Mouse (Mus musculus) c-Kit-positive CD71-positive TER-119-negative erythroid progenitor cells, embryonic 14.5 days (primary cell): ENCODE measurements around the gene Pax6.

Source experiments
- DNase-seq: peaks from one replicate; pipeline ENCODE4 v3.0.0-alpha.2; 2013; ENCODE audit warnings: low read depth

The Pax6 gene

GRCm38 (mm10) chr2:105684991-105685650 is 16.4 kb downstream of the Pax6 start:
- no peak for DNase-seq

DNA sequence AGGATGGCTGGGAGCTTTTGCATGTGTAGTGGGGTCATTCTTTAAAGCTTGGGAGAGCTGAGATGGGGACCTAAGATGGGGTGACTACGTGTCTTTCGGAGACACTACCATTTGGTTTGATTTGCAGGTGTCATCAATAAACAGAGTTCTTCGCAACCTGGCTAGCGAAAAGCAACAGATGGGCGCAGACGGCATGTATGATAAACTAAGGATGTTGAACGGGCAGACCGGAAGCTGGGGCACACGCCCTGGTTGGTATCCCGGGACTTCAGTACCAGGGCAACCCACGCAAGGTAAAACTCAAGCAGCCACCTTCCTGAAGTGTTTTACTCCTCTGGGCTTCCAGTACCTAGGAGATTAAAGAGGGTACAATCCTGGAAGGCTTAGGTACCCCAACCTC is 17.0 kb downstream of the Pax6 start:
- DNase-seq: no peak

- DNase-seq: no peak
Observed at GRCm38 (mm10) chr2:105686363-105687316, 17.9 kb downstream of the Pax6 start.

GRCm38 (mm10) chr2:105687317-105687991 is 18.8 kb downstream of the Pax6 start:
- DNase-seq: no peak

DNA sequence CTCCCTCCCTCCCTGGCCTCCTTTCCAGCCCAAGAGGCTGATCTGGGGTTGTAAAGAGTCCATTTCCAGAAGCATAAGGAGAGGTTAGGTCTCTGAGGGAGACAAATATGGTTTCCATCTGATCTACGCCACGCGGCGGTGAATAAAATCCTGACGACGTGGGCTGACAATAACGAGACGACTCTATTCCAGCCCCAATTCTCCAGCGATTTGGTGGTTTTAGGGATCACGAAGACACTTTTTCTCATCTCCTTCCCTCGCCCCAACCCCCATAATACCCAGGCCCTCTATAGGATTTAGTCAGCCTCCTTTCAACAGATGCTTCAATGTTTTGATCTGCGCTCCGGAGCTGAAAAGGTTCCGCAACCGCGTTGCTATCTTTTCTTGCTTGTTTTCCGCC is 19.3 kb downstream of the Pax6 start:
- no peak for DNase-seq

GRCm38 (mm10) chr2:105688436-105689303 is 20.0 kb downstream of the Pax6 start:
- no peak for DNase-seq

GRCm38 (mm10) chr2:105689304-105689770 is 20.6 kb downstream of the Pax6 start:
- DNase-seq: no peak

- DNase-seq: no peak
Observed at GRCm38 (mm10) chr2:105689771-105690639, 21.3 kb downstream of the Pax6 start.

GRCm38 (mm10) chr2:105691296-105691695 is 22.6 kb downstream of the Pax6 start:
- no peak for DNase-seq

- no peak for DNase-seq
Observed at GRCm38 (mm10) chr2:105697741-105698140, 29.0 kb downstream of the Pax6 start.

- DNase-seq: no peak
Observed at GRCm38 (mm10) chr2:105698631-105699030, 29.9 kb downstream of the Pax6 start.

DNA sequence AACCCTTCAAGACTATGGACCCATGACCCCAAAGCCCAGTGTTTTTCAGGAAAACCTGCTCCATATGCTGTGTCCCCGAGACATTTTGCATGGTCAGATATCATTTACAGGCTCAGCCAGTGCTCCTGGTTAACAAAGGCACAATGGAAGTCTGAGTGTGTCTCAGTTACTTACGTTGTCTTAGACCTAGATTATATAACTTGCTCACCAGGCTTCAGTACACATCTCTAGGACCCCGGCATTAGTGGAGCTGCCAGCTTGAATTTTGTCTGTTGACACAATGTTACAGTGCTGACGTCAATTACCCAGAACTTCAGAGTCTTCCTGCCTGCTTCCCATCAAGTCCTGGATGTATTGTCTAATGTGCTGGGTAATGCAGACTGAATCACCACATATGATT is 33.1 kb downstream of the Pax6 start:
- DNase-seq: no peak

DNA sequence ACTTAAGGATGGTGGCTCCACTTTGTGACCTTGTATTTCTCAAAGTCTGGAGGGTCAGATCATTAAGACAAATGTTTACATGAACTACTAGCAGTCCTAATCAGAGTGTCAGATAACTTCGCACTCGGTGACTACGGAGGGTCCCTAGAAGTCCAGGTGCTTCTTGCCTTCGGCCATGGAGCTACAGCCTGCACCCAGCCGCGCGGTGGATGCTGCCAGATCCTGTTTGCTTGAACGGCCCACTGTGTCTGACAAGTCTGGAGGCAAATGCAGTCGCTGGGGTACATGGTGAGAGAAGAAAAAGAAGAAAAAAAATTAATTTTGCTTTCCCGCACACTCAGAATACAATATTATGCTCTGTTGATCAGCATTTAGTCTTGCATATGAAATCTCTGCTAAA is 33.9 kb downstream of the Pax6 start:
- no peak for DNase-seq

DNA sequence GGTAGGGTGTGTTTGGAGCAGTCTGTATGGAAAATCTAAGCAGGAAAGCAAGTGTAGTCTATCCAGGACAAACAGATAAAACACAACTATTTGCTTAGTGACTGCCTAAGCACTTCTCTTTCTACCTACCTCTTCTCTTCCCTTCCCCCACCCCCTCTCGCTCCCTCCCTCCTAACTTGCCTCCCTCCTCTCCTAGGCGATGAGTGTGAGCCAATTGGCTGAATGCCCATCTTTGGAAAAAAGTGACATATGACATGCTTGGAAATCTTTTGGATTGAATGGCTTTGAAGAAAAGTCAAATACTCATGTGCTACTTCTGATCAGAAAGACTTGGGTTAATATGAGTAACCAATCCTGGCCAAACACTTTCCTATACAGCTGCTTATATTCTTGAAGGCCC is 36.6 kb downstream of the Pax6 start:
- no peak for DNase-seq

GRCm38 (mm10) chr2:105709126-105709525 is 40.4 kb downstream of the Pax6 start:
- no peak for DNase-seq

DNA sequence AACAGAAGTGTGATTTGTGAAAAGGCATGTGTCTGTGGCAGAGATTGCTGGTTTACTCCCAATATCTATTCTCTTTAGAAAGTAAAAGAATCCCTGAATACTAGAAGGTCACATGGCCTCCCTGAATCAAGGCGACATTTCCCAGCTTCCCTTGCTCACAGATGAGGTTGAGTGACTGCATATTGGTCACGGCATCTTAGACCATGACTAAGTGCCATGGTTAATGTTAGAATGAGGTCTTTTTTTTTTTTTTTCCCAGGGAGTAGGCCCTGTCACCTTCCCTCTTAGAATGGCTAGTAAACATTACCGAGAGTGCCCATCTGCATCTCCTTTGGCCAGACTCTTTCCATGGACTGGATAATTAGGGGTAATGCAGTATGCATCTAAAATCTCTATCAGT is 41.8 kb downstream of the Pax6 start:
- DNase-seq: no peak

GRCm38 (mm10) chr2:105715409-105716115 is 46.9 kb downstream of the Pax6 start:
- no peak for DNase-seq

DNA sequence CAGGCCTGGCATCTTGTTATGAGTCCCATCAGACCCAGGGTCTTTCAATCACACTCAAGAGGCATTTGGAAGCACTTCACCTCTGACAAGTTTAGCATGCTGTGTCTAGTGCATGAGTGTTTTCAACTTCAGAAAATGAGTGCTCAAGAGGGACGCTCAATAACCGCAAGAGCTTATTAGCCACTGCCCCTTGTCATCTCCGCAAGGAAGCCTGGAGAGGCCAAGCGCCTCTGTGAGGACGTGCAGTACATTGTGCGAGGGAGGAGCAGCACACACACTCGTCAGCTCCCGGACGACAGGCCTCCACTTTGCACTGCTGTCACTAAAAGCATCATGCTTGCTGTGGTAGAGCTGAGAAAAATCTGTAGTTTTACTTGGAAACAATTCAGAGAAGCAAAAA is 58.0 kb downstream of the Pax6 start:
- DNase-seq: no peak

GRCm38 (mm10) chr2:105730704-105731103 is 62.0 kb downstream of the Pax6 start:
- no peak for DNase-seq

GRCm38 (mm10) chr2:105736166-105736565 is 67.5 kb downstream of the Pax6 start:
- no peak for DNase-seq
